Mouse (Mus musculus): Measurements from ENCODE around the gene Bin2. TPM values are rescaled to one million over a fixed set of nuclear protein-coding genes. Genes with fewer than 3 reads are reported as not detected.

Gene Bin2
- polyA plus RNA-seq, 2 experiments: 2.3 to 4.7 TPM

DNA sequence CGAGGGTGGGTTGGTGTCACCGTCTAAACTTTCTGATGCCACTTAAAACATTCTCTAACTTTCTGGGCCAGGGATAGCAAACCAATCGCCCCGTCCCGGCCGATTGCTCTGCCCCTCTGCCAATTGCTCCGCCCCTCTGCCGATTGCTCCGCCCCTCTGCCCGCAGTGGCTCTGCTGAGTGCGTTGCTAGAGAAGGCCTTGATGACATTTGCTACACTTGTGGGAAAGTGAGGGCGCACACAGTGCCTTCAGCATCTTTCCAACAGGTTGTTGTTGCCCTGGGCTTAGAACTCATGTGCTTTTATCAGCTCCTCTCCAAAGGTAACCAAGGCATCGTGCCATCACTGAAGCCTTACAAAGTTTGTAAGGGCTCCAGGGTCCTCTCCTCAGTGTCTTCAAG is 15.9 kb upstream of the Bin2 start:
- no peak for ATAC-seq (ENCODE audit: low FRiP score, low read depth)
- 20% methylated on average over 13 of the region's 13 CpGs for WGBS
- no peaks in the 10 kb centered on the region for H3K36me3 ChIP-seq (ENCODE audit: control insufficient read depth, insufficient read depth, low read length)

DNA sequence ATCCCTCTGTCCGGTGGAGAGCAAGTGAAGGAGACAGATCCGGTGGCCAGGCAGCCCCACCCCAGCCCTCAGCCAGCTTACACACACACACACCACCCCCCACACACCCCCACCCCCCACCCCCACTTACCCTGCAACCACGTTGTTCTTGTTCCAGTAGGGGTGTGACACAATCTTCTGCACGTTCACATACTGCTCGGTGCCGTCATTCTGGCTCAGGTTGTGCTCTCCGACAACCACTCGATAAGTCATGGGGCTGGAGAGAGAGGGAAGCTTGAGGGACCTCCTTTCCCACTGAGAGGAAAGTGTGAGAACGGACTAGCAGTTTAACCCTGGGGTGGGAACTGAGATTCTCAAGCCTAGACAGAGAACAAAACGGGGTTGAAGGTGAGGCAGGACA is 15.1 kb upstream of the Bin2 start:
- Histone ChIP-seq H3K27me3 (ENCODE audit: control insufficient read depth, insufficient read depth, low read length) (no peaks in the 10 kb centered on the region), H3K4me3 (replicated peaks; ENCODE audit: low read length) (no peak overlapping the region), H3K4me1 (ENCODE audit: control insufficient read depth, insufficient read depth, low read length) (peaks cover 4% of the 10 kb centered on the region; the same call in 1 of the 2 replicates), H3K9ac (ENCODE audit: low read depth, low read length, severe bottlenecking) (no peak overlapping the region), H3K9me3 (ENCODE audit: control insufficient read depth, low read length) (no peaks in the 10 kb centered on the region), H3K4me2 (replicated peaks; ENCODE audit: low read depth, low read length, severe bottlenecking) (no peak overlapping the region), H3K36me3 (ENCODE audit: control insufficient read depth, insufficient read depth, low read length) (no peaks in the 10 kb centered on the region), H3K27ac (replicated peaks; ENCODE audit: low read depth, low read length) (no peak overlapping the region)
- no peak for TF ChIP-seq POLR2A (IDR thresholded peaks at IDR 0.05; ENCODE audit: borderline replicate concordance, extremely low read depth, insufficient read depth, insufficient read length)
- WGBS: 57% methylated on average over 10 of the region's 10 CpGs
- ATAC-seq (ENCODE audit: low FRiP score, low read depth): no peak
- DNase-seq (ENCODE audit: low spot score): no peak

More for the DNA sequence above, 15.9 kb upstream of the Bin2 start:
- Histone ChIP-seq H3K9me3 (ENCODE audit: control insufficient read depth, low read length) (peaks cover 4% of the 10 kb centered on the region), H3K4me3 (replicated peaks; ENCODE audit: low read length) (no peak overlapping the region), H3K4me1 (ENCODE audit: control insufficient read depth, insufficient read depth, low read length) (peaks cover 4% of the 10 kb centered on the region; the same call in 1 of the 2 replicates), H3K9ac (ENCODE audit: low read depth, low read length, severe bottlenecking) (no peak overlapping the region), H3K27me3 (ENCODE audit: control insufficient read depth, insufficient read depth, low read length) (no peaks in the 10 kb centered on the region), H3K4me2 (replicated peaks; ENCODE audit: low read depth, low read length, severe bottlenecking) (no peak overlapping the region), H3K27ac (replicated peaks; ENCODE audit: low read depth, low read length) (no peak overlapping the region)
- TF ChIP-seq POLR2A (IDR thresholded peaks at IDR 0.05; ENCODE audit: borderline replicate concordance, extremely low read depth, insufficient read depth, insufficient read length): no peak
- no peak for DNase-seq (ENCODE audit: low spot score)

DNA sequence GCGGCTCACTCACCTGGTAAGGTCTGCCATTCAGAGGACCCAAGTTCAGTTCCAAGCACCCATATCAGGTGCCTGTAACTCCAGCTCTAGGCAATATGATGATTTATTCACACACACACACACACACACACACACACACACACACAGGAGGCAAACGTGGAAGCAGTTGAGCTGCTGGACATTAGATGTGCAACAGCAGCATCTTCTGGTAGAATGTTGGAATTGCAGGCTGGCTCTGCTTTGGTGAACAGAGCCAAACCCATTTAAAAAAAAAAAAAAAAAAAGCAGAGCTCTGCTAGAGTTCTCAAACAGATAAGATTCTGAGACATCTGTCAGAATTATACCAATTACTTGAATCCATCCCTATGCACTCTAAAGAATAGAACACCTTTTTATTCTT is 13.7 kb upstream of the Bin2 start:
- no peaks in the 10 kb centered on the region for H3K27me3 ChIP-seq (ENCODE audit: control insufficient read depth, insufficient read depth, low read length)
- no peak overlapping the region for H3K27ac ChIP-seq (replicated peaks; ENCODE audit: low read depth, low read length)
- H3K4me2 ChIP-seq (replicated peaks; ENCODE audit: low read depth, low read length, severe bottlenecking): no peak overlapping the region
- H3K9me3 ChIP-seq (ENCODE audit: control insufficient read depth, low read length): no peaks in the 10 kb centered on the region
- ATAC-seq (ENCODE audit: low FRiP score, low read depth): no peak
- WGBS: 44% methylated on average over 2 of the region's 2 CpGs
- DNase-seq (ENCODE audit: low spot score): peak; percentile 88
- no peaks in the 10 kb centered on the region for H3K36me3 ChIP-seq (ENCODE audit: control insufficient read depth, insufficient read depth, low read length)
- H3K4me1 ChIP-seq (ENCODE audit: control insufficient read depth, insufficient read depth, low read length): peaks cover 4% of the 10 kb centered on the region; the same call in 1 of the 2 replicates
- no peak overlapping the region for H3K4me3 ChIP-seq (replicated peaks; ENCODE audit: low read length)
- no peak for TF ChIP-seq POLR2A (IDR thresholded peaks at IDR 0.05; ENCODE audit: borderline replicate concordance, extremely low read depth, insufficient read depth, insufficient read length)
- H3K9ac ChIP-seq (ENCODE audit: low read depth, low read length, severe bottlenecking): no peak overlapping the region

DNA sequence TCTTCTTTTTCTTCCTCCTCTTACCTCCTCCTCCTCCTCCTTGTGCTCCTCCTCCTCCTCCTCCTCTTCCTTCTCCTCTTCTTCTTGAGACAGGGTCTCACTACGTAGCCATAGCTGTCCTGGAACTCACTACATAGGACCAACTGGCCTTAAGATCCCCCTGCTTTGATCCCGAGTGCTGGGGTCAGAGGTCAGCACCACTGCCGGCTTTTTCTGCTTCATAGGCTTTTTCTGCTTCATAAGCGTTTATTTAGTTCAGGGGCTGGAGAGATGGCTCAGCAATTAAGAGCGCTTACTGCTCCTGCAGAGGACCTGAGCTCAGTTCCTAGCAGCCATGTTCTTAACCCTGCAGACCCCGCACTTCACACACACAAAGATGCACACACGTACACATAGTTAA is 12.4 kb upstream of the Bin2 start:
- no peaks in the 10 kb centered on the region for H3K27me3 ChIP-seq (ENCODE audit: control insufficient read depth, insufficient read depth, low read length)
- TF ChIP-seq POLR2A (IDR thresholded peaks at IDR 0.05; ENCODE audit: borderline replicate concordance, extremely low read depth, insufficient read depth, insufficient read length): no peak
- DNase-seq (ENCODE audit: low spot score) (no peak), ATAC-seq (ENCODE audit: low FRiP score, low read depth) (no peak)
- H3K9me3 ChIP-seq (ENCODE audit: control insufficient read depth, low read length): no peaks in the 10 kb centered on the region
- no peaks in the 10 kb centered on the region for H3K36me3 ChIP-seq (ENCODE audit: control insufficient read depth, insufficient read depth, low read length)
- H3K4me1 ChIP-seq (ENCODE audit: control insufficient read depth, insufficient read depth, low read length): no peaks in the 10 kb centered on the region
- 30% methylated on average over 7 of the region's 7 CpGs for WGBS
- no peak overlapping the region for H3K9ac ChIP-seq (ENCODE audit: low read depth, low read length, severe bottlenecking)
- no peak overlapping the region for H3K4me2 ChIP-seq (replicated peaks; ENCODE audit: low read depth, low read length, severe bottlenecking)
- H3K27ac ChIP-seq (replicated peaks; ENCODE audit: low read depth, low read length): no peak overlapping the region
- no peak overlapping the region for H3K4me3 ChIP-seq (replicated peaks; ENCODE audit: low read length)

DNA sequence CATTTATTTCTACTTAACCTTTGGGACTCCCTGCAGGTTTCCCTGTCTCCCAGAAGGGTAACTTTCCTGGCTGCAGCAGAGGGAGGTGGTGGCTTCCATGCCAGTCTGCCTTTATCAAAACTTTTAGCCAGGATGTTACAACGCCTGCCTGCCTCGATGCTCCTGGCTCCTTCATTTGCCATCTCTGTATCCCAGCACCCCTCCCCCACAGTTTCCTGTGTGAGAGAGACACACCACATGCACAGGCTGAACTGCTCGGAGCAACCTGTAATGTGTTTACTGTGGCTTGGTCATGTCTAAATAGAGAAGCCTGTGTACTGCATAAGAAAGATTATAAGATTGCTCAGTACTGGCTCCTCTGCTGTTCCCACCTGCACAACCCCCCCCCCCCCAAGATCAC is 11.0 kb upstream of the Bin2 start:
- ATAC-seq (ENCODE audit: low FRiP score, low read depth) (no peak), DNase-seq (ENCODE audit: low spot score) (no peak)
- no peak overlapping the region for H3K9ac ChIP-seq (ENCODE audit: low read depth, low read length, severe bottlenecking)
- no peak overlapping the region for H3K27ac ChIP-seq (replicated peaks; ENCODE audit: low read depth, low read length)
- H3K4me2 ChIP-seq (replicated peaks; ENCODE audit: low read depth, low read length, severe bottlenecking): no peak overlapping the region
- no peaks in the 10 kb centered on the region for H3K36me3 ChIP-seq (ENCODE audit: control insufficient read depth, insufficient read depth, low read length)
- 51% methylated on average over 3 of the region's 3 CpGs for WGBS
- H3K9me3 ChIP-seq (ENCODE audit: control insufficient read depth, low read length): no peaks in the 10 kb centered on the region
- no peaks in the 10 kb centered on the region for H3K27me3 ChIP-seq (ENCODE audit: control insufficient read depth, insufficient read depth, low read length)
- no peak for TF ChIP-seq POLR2A (IDR thresholded peaks at IDR 0.05; ENCODE audit: borderline replicate concordance, extremely low read depth, insufficient read depth, insufficient read length)
- H3K4me3 ChIP-seq (replicated peaks; ENCODE audit: low read length): no peak overlapping the region
- no peaks in the 10 kb centered on the region for H3K4me1 ChIP-seq (ENCODE audit: control insufficient read depth, insufficient read depth, low read length)

DNA sequence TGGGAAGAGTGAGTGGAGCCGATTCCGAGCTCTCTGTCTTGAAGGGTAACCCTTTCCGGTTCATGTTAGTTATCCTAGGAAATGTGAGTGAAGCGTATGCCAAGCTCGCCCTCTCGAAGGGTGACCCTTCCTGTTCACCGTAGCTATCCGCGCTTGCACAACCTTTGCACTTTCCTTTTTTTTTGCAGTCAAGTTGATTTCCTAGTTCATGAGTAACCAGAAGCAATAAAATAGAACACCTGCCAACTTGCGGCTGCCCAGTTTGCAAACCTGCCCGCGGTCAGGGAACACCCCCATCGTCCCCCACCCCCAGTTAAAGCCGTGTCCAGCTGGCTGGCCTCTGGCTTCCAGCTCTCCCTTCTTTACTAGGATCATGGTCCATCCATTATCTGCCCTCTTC is 9.7 kb upstream of the Bin2 start:
- Histone ChIP-seq H3K9ac (ENCODE audit: low read depth, low read length, severe bottlenecking) (no peak overlapping the region), H3K36me3 (ENCODE audit: control insufficient read depth, insufficient read depth, low read length) (no peaks in the 10 kb centered on the region), H3K27me3 (ENCODE audit: control insufficient read depth, insufficient read depth, low read length) (no peaks in the 10 kb centered on the region), H3K4me2 (replicated peaks; ENCODE audit: low read depth, low read length, severe bottlenecking) (no peak overlapping the region), H3K4me3 (replicated peaks; ENCODE audit: low read length) (no peak overlapping the region), H3K27ac (replicated peaks; ENCODE audit: low read depth, low read length) (no peak overlapping the region), H3K4me1 (ENCODE audit: control insufficient read depth, insufficient read depth, low read length) (no peaks in the 10 kb centered on the region), H3K9me3 (ENCODE audit: control insufficient read depth, low read length) (no peaks in the 10 kb centered on the region)
- TF ChIP-seq POLR2A (IDR thresholded peaks at IDR 0.05; ENCODE audit: borderline replicate concordance, extremely low read depth, insufficient read depth, insufficient read length): no peak
- no peak for ATAC-seq (ENCODE audit: low FRiP score, low read depth)
- WGBS: 88% methylated on average over 14 of the region's 14 CpGs
- no peak for DNase-seq (ENCODE audit: low spot score)

Data from limb, embryonic 14.5 days (tissue).